Mouse (Mus musculus): ENCODE measurements at regions not wholly inside any gene's neighbourhood (a gene's known extent, or its start where the extent isn't known, plus 50 kb on each side); places are given as distances from the start of the nearest gene placed in this dataset.

- ATAC-seq (ENCODE audit: low FRiP score, low read depth) (no peak), DNase-seq (ENCODE audit: low spot score) (no peak)
- no peaks in the 10 kb centered on the region for H3K9me3 ChIP-seq (ENCODE audit: control insufficient read depth, low read length)
- no peak for TF ChIP-seq POLR2A (IDR thresholded peaks at IDR 0.05; ENCODE audit: borderline replicate concordance, extremely low read depth, insufficient read depth, insufficient read length)
- H3K9ac ChIP-seq (ENCODE audit: low read depth, low read length, severe bottlenecking): no peak overlapping the region
- no peak overlapping the region for H3K27ac ChIP-seq (replicated peaks; ENCODE audit: low read depth, low read length)
- H3K4me2 ChIP-seq (replicated peaks; ENCODE audit: low read depth, low read length, severe bottlenecking): no peak overlapping the region
- H3K4me3 ChIP-seq (replicated peaks; ENCODE audit: low read length): no peak overlapping the region
- no peaks in the 10 kb centered on the region; the same call in 1 of the 2 replicates for H3K4me1 ChIP-seq (ENCODE audit: control insufficient read depth, insufficient read depth, low read length)
- H3K27me3 ChIP-seq (ENCODE audit: control insufficient read depth, insufficient read depth, low read length): no peaks in the 10 kb centered on the region
- WGBS: 49% methylated on average over 2 of the region's 2 CpGs
- no peaks in the 10 kb centered on the region for H3K36me3 ChIP-seq (ENCODE audit: control insufficient read depth, insufficient read depth, low read length)
Measured at GRCm38 (mm10) chr14:45943581-45943980, 285.6 kb upstream of the Ddhd1 start.

- no peaks in the 10 kb centered on the region for H3K36me3 ChIP-seq (ENCODE audit: control insufficient read depth, insufficient read depth, low read length)
- ATAC-seq (ENCODE audit: low FRiP score, low read depth): no peak
- TF ChIP-seq POLR2A (IDR thresholded peaks at IDR 0.05; ENCODE audit: borderline replicate concordance, extremely low read depth, insufficient read depth, insufficient read length): no peak
- 48% methylated on average over 5 of the region's 5 CpGs for WGBS
- no peak overlapping the region for H3K4me2 ChIP-seq (replicated peaks; ENCODE audit: low read depth, low read length, severe bottlenecking)
- DNase-seq (ENCODE audit: low spot score): no peak
- H3K9ac ChIP-seq (ENCODE audit: low read depth, low read length, severe bottlenecking): no peak overlapping the region
- H3K4me1 ChIP-seq (ENCODE audit: control insufficient read depth, insufficient read depth, low read length): no peaks in the 10 kb centered on the region; the same call in 1 of the 2 replicates
- H3K4me3 ChIP-seq (replicated peaks; ENCODE audit: low read length): no peak overlapping the region
- no peaks in the 10 kb centered on the region for H3K27me3 ChIP-seq (ENCODE audit: control insufficient read depth, insufficient read depth, low read length)
- H3K27ac ChIP-seq (replicated peaks; ENCODE audit: low read depth, low read length): no peak overlapping the region
- no peaks in the 10 kb centered on the region for H3K9me3 ChIP-seq (ENCODE audit: control insufficient read depth, low read length)
Measured at GRCm38 (mm10) chr14:45944101-45944500, 286.2 kb upstream of the Ddhd1 start.

GRCm38 (mm10) chr14:45944506-45944905 is 286.6 kb upstream of the Ddhd1 start:
- Histone ChIP-seq H3K4me2 (replicated peaks; ENCODE audit: low read depth, low read length, severe bottlenecking) (no peak overlapping the region), H3K27me3 (ENCODE audit: control insufficient read depth, insufficient read depth, low read length) (no peaks in the 10 kb centered on the region), H3K4me1 (ENCODE audit: control insufficient read depth, insufficient read depth, low read length) (no peaks in the 10 kb centered on the region; the same call in 1 of the 2 replicates), H3K36me3 (ENCODE audit: control insufficient read depth, insufficient read depth, low read length) (no peaks in the 10 kb centered on the region), H3K9ac (ENCODE audit: low read depth, low read length, severe bottlenecking) (no peak overlapping the region), H3K9me3 (ENCODE audit: control insufficient read depth, low read length) (no peaks in the 10 kb centered on the region), H3K4me3 (replicated peaks; ENCODE audit: low read length) (no peak overlapping the region), H3K27ac (replicated peaks; ENCODE audit: low read depth, low read length) (no peak overlapping the region)
- no peak for TF ChIP-seq POLR2A (IDR thresholded peaks at IDR 0.05; ENCODE audit: borderline replicate concordance, extremely low read depth, insufficient read depth, insufficient read length)
- WGBS: 12% methylated on average over 8 of the region's 8 CpGs
- no peak for DNase-seq (ENCODE audit: low spot score)
- ATAC-seq (ENCODE audit: low FRiP score, low read depth): no peak

- H3K9ac ChIP-seq (ENCODE audit: low read depth, low read length, severe bottlenecking): no peak overlapping the region
- H3K4me3 ChIP-seq (replicated peaks; ENCODE audit: low read length): no peak overlapping the region
- ATAC-seq (ENCODE audit: low FRiP score, low read depth) (no peak), DNase-seq (ENCODE audit: low spot score) (no peak)
- no peaks in the 10 kb centered on the region for H3K4me1 ChIP-seq (ENCODE audit: control insufficient read depth, insufficient read depth, low read length)
- H3K9me3 ChIP-seq (ENCODE audit: control insufficient read depth, low read length): no peaks in the 10 kb centered on the region
- no peaks in the 10 kb centered on the region for H3K27me3 ChIP-seq (ENCODE audit: control insufficient read depth, insufficient read depth, low read length)
- TF ChIP-seq POLR2A (IDR thresholded peaks at IDR 0.05; ENCODE audit: borderline replicate concordance, extremely low read depth, insufficient read depth, insufficient read length): no peak
- H3K27ac ChIP-seq (replicated peaks; ENCODE audit: low read depth, low read length): no peak overlapping the region
- 45% methylated on average over 8 of the region's 8 CpGs for WGBS
- H3K36me3 ChIP-seq (ENCODE audit: control insufficient read depth, insufficient read depth, low read length): no peaks in the 10 kb centered on the region
- H3K4me2 ChIP-seq (replicated peaks; ENCODE audit: low read depth, low read length, severe bottlenecking): no peak overlapping the region
Measured at GRCm38 (mm10) chr14:45956624-45957023, 298.7 kb upstream of the Ddhd1 start.

GRCm38 (mm10) chr14:45962474-45962873 is 304.5 kb upstream of the Ddhd1 start:
- Histone ChIP-seq H3K4me1 (ENCODE audit: control insufficient read depth, insufficient read depth, low read length) (peaks cover 6% of the 10 kb centered on the region), H3K4me2 (replicated peaks; ENCODE audit: low read depth, low read length, severe bottlenecking) (no peak overlapping the region), H3K4me3 (replicated peaks; ENCODE audit: low read length) (no peak overlapping the region), H3K27ac (replicated peaks; ENCODE audit: low read depth, low read length) (no peak overlapping the region), H3K9me3 (ENCODE audit: control insufficient read depth, low read length) (no peaks in the 10 kb centered on the region), H3K27me3 (ENCODE audit: control insufficient read depth, insufficient read depth, low read length) (no peaks in the 10 kb centered on the region), H3K9ac (ENCODE audit: low read depth, low read length, severe bottlenecking) (no peak overlapping the region), H3K36me3 (ENCODE audit: control insufficient read depth, insufficient read depth, low read length) (no peaks in the 10 kb centered on the region)
- DNase-seq (ENCODE audit: low spot score): no peak
- no peak for TF ChIP-seq POLR2A (IDR thresholded peaks at IDR 0.05; ENCODE audit: borderline replicate concordance, extremely low read depth, insufficient read depth, insufficient read length)
- ATAC-seq (ENCODE audit: low FRiP score, low read depth): no peak
- 95% methylated on average over 4 of the region's 4 CpGs for WGBS

- no peaks in the 10 kb centered on the region for H3K36me3 ChIP-seq (ENCODE audit: control insufficient read depth, insufficient read depth, low read length)
- TF ChIP-seq POLR2A (IDR thresholded peaks at IDR 0.05; ENCODE audit: borderline replicate concordance, extremely low read depth, insufficient read depth, insufficient read length): no peak
- H3K4me3 ChIP-seq (replicated peaks; ENCODE audit: low read length): no peak overlapping the region
- no peak overlapping the region for H3K4me2 ChIP-seq (replicated peaks; ENCODE audit: low read depth, low read length, severe bottlenecking)
- peaks cover 6% of the 10 kb centered on the region for H3K4me1 ChIP-seq (ENCODE audit: control insufficient read depth, insufficient read depth, low read length)
- H3K27ac ChIP-seq (replicated peaks; ENCODE audit: low read depth, low read length): no peak overlapping the region
- 54% methylated on average over 7 of the region's 7 CpGs for WGBS
- no peak overlapping the region for H3K9ac ChIP-seq (ENCODE audit: low read depth, low read length, severe bottlenecking)
- no peaks in the 10 kb centered on the region for H3K27me3 ChIP-seq (ENCODE audit: control insufficient read depth, insufficient read depth, low read length)
- ATAC-seq (ENCODE audit: low FRiP score, low read depth): no peak
- no peaks in the 10 kb centered on the region for H3K9me3 ChIP-seq (ENCODE audit: control insufficient read depth, low read length)
- DNase-seq (ENCODE audit: low spot score): no peak
Measured at GRCm38 (mm10) chr14:45964043-45964442, 306.1 kb upstream of the Ddhd1 start.

All from limb, embryonic 14.5 days (tissue).